Mouse (Mus musculus) left cerebral cortex, postnatal 14 days (tissue): ENCODE measurements around the gene Gpr137. TPM values are rescaled to one million over a fixed set of nuclear protein-coding genes. Genes with fewer than 3 reads are reported as not detected.

Experiments used
- microRNA-seq, 2 experiments: library from miRNA; unstranded; fragments of <30 nt; microRNA quantifications; one replicate each; pipeline ENCODE4 v1.2.0; 2022
- total RNA-seq, 2 experiments: library from RNA; stranded (reverse); gene quantifications; 2 replicates each; pipeline ENCODE4 v1.2.3; 2021

Gene Gpr137
- total RNA-seq, 2 experiments from 2014 or later: 91.5 to 92.3 TPM

Small RNA genes lying within 50 kb of the gene (microRNA-seq; reads per million reads assigned to microRNA genes)
- gene Mir6990: 7.7 to 9.4 reads per million in 2 experiments

Other genes starting within 250 kb of the Gpr137 start
- gene Rps6ka4, start 101.8 kb downstream of the Gpr137 start, total RNA-seq: 10 to 100 TPM; 30.4 to 32.8 TPM
- gene Ccdc88b, start 84.3 kb downstream of the Gpr137 start, total RNA-seq: 1 to 10 TPM; 2.6 to 3.4 TPM
- gene Trmt112, start 32.8 kb downstream of the Gpr137 start, total RNA-seq: 10 to 100 TPM; 34.4 to 36.5 TPM
- gene Prdx5, start 32.4 kb downstream of the Gpr137 start, total RNA-seq: 100 to 1,000 TPM; 354 to 355 TPM
- gene Esrra, start 20.7 kb downstream of the Gpr137 start, total RNA-seq: 10 to 100 TPM; 56.0 to 60.9 TPM
- gene Catsperz, start 17.1 kb downstream of the Gpr137 start, total RNA-seq: 10 to 100 TPM; 23.0 to 28.8 TPM
- gene Kcnk4, start 8.0 kb downstream of the Gpr137 start, total RNA-seq: 10 to 100 TPM; 44.9 to 50.4 TPM
- gene Bad, start 619 bp downstream of the Gpr137 start, total RNA-seq: 10 to 100 TPM; 35.2 to 36.0 TPM
- 10 to 100 TPM; 55.4 to 71.5 TPM for gene Ppp1r14b, start 32.5 kb upstream of the Gpr137 start, total RNA-seq
- gene Plcb3, start 34.0 kb upstream of the Gpr137 start, total RNA-seq: 10 to 100 TPM; 13.4 to 13.6 TPM
- gene Fkbp2, start 38.0 kb upstream of the Gpr137 start, total RNA-seq: 10 to 100 TPM; 69.4 to 78.8 TPM
- gene Vegfb, start 45.2 kb upstream of the Gpr137 start, total RNA-seq: 10 to 100 TPM; 64.3 to 75.4 TPM
- gene Dnajc4, start 50.1 kb upstream of the Gpr137 start, total RNA-seq: 10 to 100 TPM; 21.1 to 21.2 TPM
- 10 to 100 TPM in 1 of 2 experiments, 1 to 10 TPM in 1; 8.7 to 10.1 TPM for gene Nudt22, start 53.6 kb upstream of the Gpr137 start, total RNA-seq
- gene Trpt1, start 53.7 kb upstream of the Gpr137 start, total RNA-seq: 10 to 100 TPM; 19.1 to 20.7 TPM
- gene Fermt3, start 77.0 kb upstream of the Gpr137 start, total RNA-seq: 1 to 10 TPM; 4.5 to 4.6 TPM
- 100 to 1,000 TPM; 155 to 165 TPM for gene Stip1, start 97.5 kb upstream of the Gpr137 start, total RNA-seq
- 10 to 100 TPM in 1 of 2 experiments, 1 to 10 TPM in 1; 8.4 to 11.3 TPM for gene Macrod1, start 114.3 kb upstream of the Gpr137 start, total RNA-seq
- 10 to 100 TPM; 33.0 to 35.2 TPM for gene Flrt1, start 163.2 kb upstream of the Gpr137 start, total RNA-seq